Mouse (Mus musculus) B cell, adult 2 months (primary cell): ENCODE data around the gene Ucp2.
A peak's percentile ranks its signal among the peaks of the same experiment; 100 is the strongest.
"Not testable (repeated sequence)": the region's sequence is repeated elsewhere in the genome, so short reads cannot be mapped to it uniquely, and the experiment has no call there.

Experiments
- DNase-seq, 2 experiments: peaks; one replicate each; pipeline ENCODE4 v3.0.0; 2022

Gene Ucp2

DNA sequence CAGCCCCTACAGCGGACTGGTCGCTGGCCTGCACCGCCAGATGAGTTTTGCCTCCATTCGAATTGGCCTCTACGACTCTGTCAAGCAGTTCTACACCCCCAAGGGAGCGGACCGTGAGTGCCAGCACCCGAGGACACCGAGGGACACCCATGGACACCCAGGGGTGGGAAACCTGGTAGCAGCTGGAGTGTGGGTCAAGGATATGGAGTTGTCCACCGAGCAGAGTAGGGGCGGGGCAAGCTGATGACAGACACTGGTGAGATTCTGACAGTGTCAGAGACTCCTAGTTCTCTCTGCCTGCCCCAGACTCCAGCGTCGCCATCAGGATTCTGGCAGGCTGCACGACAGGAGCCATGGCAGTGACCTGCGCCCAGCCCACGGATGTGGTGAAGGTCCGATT, 13.0 kb upstream of the Ucp2 start:
- DNase-seq: no peak

DNA sequence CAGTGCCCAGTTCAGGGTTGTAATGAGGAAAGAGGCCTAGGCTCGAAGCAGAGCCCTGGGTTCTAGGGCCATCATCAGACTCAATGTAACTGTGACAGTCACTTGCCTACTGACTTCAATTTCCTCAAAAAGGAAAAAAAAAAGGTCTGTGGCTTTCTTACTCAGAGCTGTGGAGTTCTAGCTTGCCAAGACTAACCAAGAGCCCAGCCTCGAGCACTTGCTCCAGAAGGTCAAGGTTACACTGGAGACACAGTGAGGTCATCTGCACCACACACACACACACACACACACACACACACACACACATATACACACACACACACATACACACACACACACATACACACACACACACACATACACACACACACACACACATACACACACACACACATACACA, 11.1 kb upstream of the Ucp2 start:
- DNase-seq: not testable (repeated sequence)

DNA sequence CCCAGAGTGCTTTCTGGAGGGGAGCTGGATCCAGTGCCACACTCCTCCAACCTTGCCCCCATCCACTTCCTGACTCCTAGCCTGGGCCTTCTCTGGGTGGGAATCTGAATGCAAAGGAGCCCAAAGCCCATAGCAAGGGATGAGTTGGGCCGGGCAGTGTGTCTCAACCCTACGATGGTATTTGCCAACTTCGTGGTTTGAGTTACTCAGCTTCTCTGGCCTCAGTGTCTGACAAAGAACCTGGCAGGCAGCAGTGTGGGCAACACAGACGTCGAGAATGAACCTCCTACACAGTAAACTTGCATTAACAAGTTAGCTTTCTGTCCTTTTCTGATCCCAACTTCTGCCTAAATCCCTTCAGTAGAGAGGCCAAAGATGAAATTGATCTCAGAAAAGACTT, 8.6 kb upstream of the Ucp2 start:
- DNase-seq: no peak

DNA sequence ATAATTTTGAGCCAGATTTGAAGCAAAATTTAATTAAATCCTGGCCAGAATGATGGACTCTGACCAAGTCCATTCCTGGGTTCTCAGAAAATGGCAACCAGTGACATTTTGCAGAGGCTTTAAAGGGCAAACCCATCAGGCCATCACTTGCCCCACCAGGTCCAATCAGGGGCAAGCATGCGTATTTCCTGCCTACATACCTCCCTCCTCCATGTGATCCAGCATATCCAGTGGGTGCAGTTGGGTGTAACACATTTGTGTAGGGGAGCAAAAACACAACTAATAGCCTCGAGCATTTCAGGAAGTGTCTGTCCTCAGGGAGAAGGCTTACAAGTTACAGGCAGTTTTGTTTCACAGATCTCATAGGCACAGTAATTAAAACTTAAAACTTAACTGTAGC, 5.8 kb upstream of the Ucp2 start:
- DNase-seq: no peak

DNA sequence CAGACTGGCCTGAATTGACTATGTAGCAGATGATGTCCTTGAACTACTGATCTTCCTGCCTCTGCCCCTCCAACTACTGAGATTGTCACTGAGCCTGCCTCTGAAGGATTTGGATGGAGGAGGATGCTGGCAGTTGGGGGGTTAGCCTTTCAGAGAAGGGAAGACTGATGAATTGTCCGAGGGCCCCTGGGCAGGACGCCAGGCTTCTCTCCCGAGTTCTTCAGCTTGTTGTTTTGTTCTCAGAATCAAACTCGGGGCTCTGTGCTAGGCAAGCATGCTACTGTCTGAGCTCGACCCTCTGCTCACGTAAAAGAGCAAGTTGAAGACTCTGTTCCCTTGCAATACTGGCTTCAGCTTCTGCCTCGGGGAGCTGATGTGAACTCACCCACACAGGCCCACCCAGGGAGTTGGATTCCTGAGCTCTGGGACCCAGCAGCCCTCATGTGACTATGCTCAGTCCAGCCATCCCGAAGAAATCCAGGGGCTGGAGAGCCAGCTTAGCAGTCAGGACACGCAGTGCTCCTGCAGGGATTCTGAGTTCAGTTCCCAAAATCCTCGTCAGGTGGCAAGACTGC, 4.6 kb upstream of the Ucp2 start:
- DNase-seq: no peak

DNA sequence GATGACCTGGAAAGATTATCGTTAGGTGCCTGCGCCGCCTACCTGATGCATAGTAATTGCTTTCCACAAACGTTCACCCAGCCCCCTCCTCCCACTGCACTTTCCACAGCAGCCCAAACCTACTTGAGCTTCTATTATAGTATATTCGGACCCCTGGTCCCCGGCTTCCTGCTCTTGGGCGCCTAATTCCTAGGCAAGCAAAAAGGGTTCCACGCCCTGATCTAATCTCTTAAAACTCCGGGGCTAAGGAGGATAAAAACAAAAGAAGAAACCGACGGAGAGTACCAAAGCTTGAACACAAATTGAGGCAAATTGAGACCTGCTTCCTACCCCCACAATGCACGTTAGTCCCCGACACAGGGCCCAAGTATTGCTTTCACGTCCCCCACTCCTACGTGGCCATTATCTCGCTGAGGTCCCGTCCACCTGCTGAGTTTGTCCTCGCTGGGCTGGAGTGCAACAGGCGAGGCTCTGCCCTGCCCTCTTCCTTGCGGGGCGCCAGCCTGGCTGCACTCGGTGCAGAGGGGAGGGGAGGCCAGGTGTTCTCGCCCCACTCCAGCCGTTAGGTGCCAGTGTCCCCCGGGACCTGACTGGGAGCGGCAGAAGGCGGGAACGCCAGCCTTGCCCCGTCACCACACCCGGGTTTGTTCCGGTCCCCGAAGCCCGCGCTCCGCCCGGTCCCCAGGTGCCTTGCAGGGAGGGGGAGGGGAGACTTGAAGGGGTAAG, 583 bp upstream of the Ucp2 start:
- peak; percentile 34 to 36 for DNase-seq

DNA sequence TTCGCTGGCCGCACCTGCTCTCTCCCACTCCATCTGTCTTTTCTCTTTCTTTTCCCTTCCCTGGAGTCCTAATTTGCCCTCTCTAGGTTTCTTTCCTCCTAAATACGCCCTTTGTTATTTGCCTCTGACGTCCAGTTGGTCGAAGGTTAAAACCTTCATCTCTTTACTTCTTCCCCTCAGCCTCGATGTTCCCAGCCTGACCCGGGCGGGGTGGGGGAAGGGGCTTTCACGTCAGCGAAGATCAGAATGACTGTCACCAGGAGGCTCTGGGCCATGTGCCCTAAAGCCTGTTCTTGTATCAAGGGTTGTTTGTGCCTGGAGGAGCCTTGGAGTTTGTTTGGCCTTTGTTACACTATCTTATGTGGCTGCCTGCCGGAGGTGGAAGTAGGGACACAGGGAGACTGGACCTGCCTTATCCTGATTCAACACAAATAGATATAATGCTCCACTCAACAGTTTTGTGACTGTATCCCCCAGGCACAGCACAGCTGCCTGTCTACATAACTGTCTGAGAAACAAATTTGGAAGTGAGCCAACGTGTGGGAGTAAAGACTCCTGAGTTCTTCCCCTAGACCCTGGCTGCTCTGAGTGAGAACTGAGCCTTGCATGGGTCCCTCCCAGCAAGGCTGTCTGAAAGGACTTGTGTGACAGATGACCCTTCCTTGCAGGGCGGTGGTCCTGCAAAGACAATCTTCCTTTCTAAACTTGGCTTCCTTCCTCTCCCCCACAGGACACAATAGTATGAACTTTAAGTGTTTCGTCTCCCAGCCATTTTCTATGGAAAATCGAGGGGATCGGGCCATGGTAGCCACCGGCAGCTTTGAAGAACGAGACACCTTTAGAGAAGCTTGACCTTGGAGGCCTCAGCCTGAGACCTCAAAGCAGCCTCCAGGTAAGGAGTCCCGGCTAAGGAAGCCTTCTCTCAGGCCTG, 612 bp downstream of the Ucp2 start:
- peak; percentile 76 for DNase-seq

DNA sequence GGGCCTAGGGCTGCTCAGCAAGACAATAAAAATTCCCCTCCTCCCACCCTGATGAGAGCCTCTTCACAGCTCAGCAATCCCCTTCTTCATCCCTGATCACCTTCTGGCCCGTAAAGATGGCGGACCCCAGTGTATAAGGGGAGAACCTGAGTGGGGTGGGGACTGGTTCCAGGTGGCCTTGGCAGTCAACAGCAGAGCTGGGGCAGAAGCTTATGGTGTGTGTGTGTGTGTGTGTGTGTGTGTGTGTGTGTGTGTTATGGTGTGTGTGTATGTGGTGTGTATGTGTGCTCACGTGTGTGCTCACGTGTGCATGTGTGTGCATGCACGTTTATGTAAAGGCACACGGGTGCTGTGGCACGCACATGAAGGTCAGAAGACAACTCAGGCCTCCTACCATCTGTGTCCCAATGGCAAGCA, 1.3 kb downstream of the Ucp2 start:
- peak; percentile 64 to 68 for DNase-seq

DNA sequence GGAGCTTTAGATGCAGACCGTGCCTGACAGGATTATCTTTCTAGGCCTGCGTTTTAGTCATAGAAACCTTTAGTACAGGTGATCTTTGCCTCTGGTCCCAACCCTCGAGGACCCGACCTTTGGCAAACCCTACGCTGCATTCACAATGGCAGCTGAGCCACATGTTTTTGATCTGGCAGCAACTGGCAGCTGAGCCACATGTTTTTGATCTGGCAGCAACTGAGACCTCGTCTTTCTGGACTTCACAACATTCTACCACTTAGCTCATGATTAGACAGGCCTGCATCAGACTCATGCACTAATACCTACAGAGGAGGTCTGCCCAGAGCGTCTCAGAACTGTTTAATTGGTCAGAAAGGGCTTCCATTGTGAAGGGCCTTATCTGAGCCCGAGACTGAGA, 1.9 kb downstream of the Ucp2 start:
- DNase-seq: peak in 1 of 2 experiments; percentile 39

DNA sequence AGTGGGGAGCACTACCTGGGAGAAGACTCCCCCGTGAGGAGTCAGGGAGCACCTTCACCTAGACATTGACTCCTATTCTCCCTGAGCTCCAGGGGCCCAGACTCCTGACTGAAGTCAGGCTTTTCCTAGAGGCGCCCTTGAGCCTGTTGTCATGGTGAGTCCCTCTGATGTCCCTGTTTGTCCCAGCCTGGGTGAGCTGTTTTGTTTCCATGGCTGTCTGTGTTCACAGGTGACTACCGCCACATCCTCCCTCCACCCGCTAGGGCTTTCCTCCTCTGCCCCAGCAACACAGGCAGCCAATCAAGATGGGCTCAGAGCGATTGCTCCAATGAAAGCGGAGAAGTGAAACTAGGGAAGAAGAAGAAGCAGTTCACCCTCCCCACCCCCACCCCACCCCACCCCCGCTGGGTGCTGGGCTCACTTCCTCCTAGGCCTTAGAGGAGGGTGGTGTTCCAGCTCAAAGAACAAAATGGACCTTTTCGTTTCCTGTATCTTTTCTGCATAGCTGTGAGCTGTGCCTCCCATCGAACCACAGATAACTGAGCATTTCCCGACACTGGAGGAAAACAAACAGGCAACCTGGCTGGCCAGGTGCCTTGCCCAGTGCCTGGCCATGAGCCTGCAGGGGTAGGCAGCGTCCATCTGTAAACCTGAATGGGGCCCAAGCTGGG, 2.6 kb downstream of the Ucp2 start:
- DNase-seq: peak; percentile 86 to 90

DNA sequence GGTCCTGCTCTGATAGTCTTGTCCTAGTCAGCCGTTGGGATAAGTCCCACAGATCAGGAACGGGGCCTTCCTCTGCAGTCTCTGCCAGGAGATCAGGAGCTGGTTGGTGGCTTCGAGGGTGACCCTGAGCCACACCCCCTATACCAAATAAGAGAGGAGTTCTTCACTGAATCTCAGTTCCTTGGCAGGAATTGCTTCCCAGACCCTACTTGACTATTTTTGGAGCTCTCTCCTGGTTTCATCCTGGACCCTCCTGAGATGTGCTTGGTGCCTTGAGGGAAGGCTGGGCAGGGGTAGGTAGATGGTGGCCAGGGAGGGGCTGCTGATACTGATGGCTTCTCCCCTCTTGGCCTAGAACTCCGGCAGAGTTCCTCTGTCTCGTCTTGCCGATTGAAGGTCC, 3.2 kb downstream of the Ucp2 start:
- DNase-seq: no peak

DNA sequence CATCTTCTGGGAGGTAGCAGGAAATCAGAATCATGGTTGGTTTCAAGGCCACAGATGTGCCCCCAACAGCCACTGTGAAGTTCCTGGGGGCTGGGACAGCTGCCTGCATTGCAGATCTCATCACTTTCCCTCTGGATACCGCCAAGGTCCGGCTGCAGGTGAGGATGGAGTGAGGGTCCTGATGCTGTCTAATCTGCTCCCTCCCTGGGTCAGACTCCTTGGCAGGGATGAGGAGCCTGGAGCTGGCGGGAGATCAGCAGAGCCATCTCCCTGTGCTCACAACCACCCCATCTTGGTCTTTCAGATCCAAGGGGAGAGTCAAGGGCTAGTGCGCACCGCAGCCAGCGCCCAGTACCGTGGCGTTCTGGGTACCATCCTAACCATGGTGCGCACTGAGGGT, 3.7 kb downstream of the Ucp2 start:
- DNase-seq: no peak

DNA sequence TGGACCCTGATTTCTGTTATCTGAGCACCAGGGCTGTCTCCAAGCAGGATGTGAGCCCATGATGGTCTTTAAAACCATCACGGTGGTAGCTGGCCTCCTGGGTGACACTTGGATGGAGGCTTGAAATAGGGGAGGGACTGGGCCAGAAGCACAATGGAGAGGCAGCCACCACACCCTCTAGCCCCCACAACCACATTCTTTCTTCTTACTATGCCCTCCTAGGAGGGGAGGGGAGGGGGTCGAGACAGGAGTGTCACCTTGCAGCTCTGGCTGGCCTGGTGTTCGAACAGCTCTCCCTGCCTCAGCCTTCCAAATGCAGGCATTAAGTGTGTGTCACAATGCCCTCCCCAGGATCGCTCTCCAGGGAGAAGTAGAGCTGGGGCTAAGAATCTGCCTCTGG, 4.3 kb downstream of the Ucp2 start:
- no peak for DNase-seq

DNA sequence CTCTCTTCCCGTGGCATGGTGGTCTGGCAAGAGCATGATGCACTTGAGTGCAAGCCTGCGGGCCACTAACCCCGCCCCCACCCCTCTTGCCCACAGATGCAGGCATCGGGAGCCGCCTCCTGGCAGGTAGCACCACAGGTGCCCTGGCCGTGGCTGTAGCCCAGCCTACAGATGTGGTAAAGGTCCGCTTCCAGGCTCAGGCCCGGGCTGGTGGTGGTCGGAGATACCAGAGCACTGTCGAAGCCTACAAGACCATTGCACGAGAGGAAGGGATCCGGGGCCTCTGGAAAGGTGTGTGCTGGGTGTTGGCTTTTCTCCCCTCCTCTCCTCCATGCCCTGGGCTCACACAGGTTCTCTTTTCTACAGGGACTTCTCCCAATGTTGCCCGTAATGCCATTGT, 4.8 kb downstream of the Ucp2 start:
- no peak for DNase-seq

DNA sequence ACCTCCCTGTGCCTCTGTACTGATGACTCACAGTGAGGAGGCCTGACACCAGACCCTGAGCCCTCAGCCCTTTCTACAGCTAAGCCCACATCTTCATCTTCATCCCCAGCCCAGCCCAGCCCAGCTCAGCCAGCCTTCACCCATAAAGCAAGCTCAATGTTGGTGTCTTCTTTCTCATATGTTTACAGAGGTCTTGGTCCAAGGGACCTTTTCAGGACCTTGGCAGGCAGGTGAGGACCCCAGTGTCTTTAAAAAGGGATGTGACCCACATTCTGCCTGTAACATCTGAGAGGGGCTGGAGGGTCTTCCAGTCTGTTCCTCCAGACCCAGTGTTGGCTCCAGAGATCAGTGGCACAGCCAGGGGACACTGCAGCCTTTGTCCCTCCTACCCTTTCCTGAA, 6.3 kb downstream of the Ucp2 start:
- no peak for DNase-seq

DNA sequence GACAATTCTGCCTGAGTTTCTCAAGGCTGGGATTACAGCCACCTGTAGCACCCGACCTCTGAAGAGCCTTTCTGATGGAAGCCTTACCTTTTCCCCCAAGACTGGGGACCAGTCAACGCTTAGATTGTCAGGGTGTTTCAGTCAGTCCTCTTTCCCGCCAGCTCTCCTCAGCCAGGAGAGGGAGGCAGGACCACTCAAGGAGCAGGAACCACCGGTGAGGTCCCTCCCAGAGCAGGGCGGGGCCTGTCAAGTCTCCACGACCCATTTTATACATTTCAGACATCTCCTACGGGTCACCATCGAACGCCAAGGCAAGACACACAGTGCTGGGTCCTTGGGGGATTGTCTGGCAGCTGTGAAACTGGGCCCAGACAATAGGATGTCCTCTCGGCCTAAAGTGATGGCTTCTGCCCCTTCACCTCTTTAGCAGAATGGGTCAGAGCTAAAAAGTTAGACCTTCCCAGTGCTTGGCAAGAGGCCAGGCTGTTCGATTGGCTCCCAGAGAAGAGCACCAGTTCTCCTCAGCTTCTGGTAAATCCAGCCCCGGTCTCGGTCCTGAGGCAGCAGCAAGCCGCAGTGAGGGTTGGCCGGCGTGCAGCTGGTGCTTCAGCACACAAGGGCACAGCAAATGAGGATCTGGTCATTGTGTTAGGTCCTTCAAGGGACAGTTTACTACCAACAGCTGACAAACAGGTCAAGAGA, 7.3 kb downstream of the Ucp2 start:
- peak in 1 of 2 experiments; percentile 32 for DNase-seq

DNA sequence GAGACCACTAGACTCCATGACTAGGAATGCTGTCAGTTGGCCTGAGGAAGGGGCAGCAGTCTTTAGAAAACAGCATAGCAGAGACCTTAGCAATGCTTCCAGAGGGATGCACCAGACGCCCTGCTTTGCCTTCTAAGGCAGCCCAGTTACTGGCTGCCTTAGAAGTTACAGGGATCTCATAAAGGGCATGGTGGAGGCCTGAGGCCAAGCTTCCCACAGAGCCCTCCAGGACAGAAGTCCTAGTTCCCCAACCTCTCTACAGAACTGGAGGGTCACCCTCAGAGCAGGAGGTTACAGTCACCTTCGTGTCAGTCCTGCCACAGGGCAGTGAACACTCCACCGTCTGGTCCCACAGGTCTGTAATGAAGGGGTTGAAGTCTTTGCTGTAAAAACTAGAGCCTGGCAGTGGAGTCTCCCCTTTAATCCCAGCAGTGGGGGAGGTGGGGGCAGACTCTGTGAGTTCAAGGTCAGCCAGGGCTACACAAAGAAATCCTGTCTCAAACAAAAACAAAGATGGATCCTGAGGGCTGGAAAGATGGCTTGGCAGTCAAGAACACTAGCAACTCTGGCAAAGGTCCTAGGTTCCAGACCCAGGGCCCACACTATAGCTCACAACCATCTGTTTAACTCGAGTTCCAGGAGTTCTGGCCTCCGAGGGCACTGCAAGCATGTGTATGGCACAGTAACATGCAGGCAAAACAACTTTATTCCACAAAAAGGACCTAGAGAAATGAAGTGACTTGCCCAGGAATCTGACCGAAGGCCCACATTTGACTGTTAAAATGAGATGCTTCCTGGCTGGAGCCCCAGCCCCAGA, 8.1 kb downstream of the Ucp2 start:
- DNase-seq: peak; percentile 38 to 42

DNA sequence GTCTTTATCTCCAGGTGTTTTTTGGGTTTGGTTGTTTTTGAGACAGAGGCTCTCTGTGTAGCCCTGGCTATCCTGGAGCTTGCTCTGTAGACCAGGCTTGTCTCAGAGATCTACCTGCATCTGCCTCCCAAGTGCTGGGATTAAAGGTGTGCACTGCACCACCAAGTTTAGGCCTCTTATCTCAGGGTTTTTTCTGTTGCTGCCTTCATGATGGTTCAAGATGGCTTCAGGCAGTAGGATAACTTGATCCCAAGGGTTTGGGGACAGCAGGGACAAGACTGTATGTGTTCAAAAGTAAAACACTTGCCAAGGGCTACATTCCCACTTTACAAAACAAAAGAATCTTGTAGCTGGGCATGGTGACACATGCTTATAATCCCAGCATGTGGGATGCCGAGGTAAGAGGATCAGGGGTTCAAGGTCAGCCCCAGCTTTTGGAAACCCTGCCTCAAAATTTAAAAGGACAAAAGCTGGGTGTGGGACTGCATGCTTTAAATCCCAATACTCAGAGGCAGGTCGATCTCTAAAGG, 8.8 kb downstream of the Ucp2 start:
- DNase-seq: peak; percentile 21 to 34

DNA sequence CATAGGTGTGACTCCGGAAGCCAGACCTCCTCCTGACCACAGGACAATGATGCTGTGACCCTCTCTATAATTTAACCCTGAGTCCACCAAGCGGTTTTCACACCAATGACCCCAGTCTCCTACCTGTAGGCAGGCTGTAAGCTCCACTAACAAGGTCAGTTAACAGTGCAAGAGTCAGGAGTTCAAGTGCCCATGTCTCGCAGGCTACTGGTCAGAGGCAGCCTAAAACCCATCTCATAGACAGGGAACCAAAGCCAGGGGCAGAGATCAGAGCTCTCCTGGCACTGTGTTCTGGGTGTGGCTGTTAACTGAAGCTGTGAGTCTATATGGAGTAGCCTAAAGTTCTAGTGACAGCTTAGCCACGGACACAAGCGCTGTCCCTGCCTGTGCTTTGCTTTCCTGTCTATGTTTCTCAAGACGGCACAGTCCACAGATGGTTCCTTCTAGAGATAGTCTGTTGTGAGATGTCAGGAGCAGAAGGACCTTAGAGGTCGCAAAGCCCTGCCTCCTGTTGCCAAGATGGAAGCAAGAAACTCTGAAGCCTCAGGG, 9.3 kb downstream of the Ucp2 start:
- peak; percentile 42 to 51 for DNase-seq

DNA sequence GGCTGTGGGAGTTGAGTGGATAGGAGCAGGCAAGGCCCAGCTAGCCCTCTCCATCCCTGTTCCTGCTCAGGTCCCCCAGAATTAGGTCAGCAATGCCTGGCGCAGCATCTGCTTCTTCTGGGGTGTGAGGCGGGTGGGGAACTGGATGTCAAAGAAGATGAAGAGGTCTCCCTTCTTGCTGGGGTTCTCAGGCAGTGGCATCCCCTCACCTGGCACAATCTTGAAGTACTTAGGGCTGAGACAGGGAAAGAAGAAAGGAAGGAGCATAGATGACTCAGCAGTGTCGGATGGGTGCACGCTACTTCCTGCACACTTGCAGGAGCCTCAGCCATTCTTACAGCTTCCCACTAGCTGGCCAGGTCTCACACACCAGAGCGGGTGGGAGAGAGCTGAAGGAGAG, 9.9 kb downstream of the Ucp2 start:
- DNase-seq: peak; percentile 42 to 52
